Mouse (Mus musculus) heart, postnatal 14 days (tissue): Measurements from ENCODE around the gene Sorcs2. TPM values are rescaled to one million over a fixed set of nuclear protein-coding genes. Genes with fewer than 3 reads are reported as not detected.

Experiments
- DNase-seq, 2 experiments: peaks; one replicate each; pipeline ENCODE4 v3.0.0; 2021 to 2022
- intact Hi-C: fragments of 180-260 bp; cut with DNase I; formaldehyde crosslinking; loops from one replicate; pipeline ENCODE4 v1.15.1; 2025
- total RNA-seq, 2 experiments: library from RNA; stranded (reverse); gene quantifications; 2 replicates each; pipeline ENCODE4 v1.2.3; 2021

The Sorcs2 gene
- total RNA-seq, 2 experiments from 2014 or later: 9.6 to 9.9 TPM

- intact Hi-C loops: no loop called here
- DNase-seq: no peak
Observed at GRCm38 (mm10) chr5:36103483-36103882, 294.5 kb downstream of the Sorcs2 start.

- DNase-seq: no peak
- intact Hi-C loops: no loop called here
Observed at GRCm38 (mm10) chr5:36101129-36101528, 296.8 kb downstream of the Sorcs2 start.

DNA sequence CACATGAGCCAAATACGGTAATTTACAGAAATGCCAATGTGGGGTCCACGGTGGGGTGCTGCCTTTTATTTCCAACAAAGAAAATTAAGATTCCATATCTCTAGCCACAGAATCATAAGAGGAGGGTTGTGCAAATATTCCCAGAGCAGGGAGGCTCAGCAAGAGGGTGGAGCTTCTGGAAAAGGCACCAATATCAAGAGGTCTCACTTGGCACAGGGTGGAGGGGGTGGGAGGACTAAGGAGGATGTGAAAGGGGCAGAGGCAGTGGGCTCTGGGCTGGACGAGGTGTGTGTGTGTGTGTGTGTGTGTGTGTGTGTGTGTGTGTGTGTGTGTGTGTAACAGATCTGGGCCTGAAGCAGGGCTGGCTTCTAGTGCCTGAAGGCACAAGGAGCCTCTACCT, 297.5 kb downstream of the Sorcs2 start:
- DNase-seq: no peak
- intact Hi-C loops: no loop called here

GRCm38 (mm10) chr5:36099662-36100061, 298.3 kb downstream of the Sorcs2 start:
- intact Hi-C loops: no loop called here
- DNase-seq: no peak

GRCm38 (mm10) chr5:36096046-36096445, 301.9 kb downstream of the Sorcs2 start:
- intact Hi-C loops: no loop called here
- DNase-seq: no peak

- intact Hi-C loops: no loop called here
- no peak for DNase-seq
Observed at GRCm38 (mm10) chr5:36090036-36090435, 307.9 kb downstream of the Sorcs2 start.

DNA sequence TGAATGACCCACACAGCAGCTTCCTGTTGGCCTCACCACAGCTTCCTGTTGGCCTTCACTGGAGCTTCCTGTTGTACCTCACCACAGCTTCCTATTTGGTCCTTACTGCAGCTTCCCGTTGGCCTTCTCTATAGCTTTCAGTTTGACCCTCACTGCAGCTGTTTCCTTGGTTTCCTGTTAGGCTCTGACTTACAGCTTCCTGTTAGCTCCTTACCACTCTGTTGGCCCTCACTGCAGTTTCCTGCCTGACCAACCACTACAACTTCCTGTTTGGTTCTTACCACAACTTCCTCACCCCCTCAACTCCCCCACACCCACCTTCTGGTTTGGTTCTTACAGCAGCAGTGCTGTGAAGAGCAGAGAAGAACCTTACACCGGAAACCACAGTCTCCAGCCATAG, 308.7 kb downstream of the Sorcs2 start:
- intact Hi-C loops: no loop called here
- no peak for DNase-seq

GRCm38 (mm10) chr5:36086931-36087330, 311.0 kb downstream of the Sorcs2 start:
- intact Hi-C loops: no loop called here
- DNase-seq: no peak

- peak in 1 of 2 experiments; percentile 20 for DNase-seq
- intact Hi-C loops: no loop called here
Observed at GRCm38 (mm10) chr5:36085621-36086020, 312.3 kb downstream of the Sorcs2 start.

- peak in 1 of 2 experiments; percentile 28 for DNase-seq
- intact Hi-C loops: no loop called here
Observed at GRCm38 (mm10) chr5:36083869-36084565, 313.9 kb downstream of the Sorcs2 start.

DNA sequence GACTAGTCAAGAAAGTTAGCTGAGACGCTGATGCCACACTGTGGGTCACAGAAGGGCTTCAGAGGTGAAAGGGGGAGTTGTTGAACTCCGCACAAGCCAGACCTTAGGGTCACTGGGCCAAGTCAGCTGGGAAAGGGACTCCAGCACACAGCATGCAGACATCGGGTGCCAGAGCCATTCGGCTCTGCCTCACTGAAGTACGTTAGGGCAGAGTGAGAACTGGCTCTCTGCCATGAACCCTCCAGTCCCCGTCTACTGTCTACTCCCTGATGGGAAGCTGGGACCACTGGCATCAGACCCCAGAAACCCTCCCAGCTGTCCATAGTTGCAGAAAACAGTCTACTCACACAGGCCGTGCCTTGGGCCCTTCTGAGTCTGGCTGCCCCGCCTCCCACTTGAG, 316.9 kb downstream of the Sorcs2 start:
- no peak for DNase-seq
- intact Hi-C loops: no loop called here

DNA sequence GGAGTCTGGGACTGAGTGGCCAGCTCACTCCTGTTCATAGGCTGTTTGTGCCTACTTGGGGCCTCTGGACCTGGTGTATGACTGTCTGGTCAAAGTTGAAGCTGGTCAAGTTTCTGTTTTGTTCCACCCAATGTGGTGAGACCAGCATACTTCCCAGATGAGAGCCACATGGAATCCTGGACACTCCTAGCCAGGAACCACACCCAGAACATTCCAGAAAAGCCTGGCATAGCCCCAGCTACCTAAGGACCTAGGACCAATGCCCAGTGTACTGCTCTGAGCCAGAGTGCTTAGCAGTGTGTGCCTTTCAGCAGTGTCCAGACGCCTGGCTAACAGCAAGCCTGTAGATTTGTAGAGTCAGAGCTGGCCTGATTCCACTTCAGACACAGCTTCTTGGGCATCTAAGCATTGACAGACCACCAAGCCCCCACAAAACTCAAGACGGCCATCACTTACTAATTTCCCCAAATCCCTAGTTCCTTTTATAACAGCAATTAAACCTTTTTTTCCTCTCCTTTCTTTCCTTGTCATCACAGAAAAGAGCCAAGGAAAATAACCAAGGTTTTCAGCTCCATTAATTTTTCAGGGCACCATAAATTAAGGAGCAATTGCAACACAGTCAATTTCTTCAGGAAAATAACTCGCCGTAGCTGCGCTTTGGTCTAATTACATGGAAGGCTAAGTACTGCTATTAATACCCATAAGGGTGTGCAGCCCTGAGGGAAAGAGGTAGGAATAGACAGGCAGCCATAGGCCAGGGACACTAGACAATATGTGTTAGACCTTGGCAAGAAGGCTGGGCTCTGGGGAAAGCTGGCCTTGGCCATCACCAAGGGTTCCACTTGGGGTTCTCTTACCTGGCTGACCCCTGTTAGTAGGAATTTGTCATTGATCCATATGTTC, 322.5 kb downstream of the Sorcs2 start:
- intact Hi-C loops: no loop called here

GRCm38 (mm10) chr5:36069503-36070360, 328.2 kb downstream of the Sorcs2 start:
- peak in 1 of 2 experiments; percentile 31 for DNase-seq
- intact Hi-C loops: no loop called here

More for the DNA sequence above, 322.5 kb downstream of the Sorcs2 start:
- DNase-seq: peak; percentile 65 to 82

GRCm38 (mm10) chr5:36067651-36068181, 330.2 kb downstream of the Sorcs2 start:
- intact Hi-C loops: no loop called here
- no peak for DNase-seq

GRCm38 (mm10) chr5:36057804-36058322, 340.1 kb downstream of the Sorcs2 start:
- intact Hi-C loops: no loop called here
- no peak for DNase-seq

GRCm38 (mm10) chr5:36056921-36057320, 341.0 kb downstream of the Sorcs2 start:
- DNase-seq: no peak
- intact Hi-C loops: no loop called here

GRCm38 (mm10) chr5:36055876-36056275, 342.1 kb downstream of the Sorcs2 start:
- no peak for DNase-seq
- intact Hi-C loops: no loop called here

- intact Hi-C loops: no loop called here
- DNase-seq: no peak
Observed at GRCm38 (mm10) chr5:36054498-36054897, 343.4 kb downstream of the Sorcs2 start.

DNA sequence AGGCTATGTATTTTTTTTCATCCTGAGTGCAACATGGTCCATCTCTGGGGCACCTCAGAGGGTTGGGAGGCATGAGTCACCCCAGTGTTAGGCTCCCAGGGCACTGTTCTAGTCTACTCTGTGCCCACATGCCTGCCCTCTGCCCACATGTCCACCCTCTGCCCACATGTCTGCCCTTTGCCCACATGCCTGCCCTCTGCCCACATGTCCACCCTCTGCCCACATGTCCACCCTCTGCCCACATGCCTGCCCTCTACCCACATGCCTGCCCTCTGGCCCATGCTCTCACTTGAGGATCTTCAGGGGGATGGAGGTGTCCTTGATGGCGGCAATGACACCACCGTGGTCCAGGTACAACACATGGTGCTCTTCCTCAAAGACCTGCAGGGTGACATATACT, 354.8 kb downstream of the Sorcs2 start:
- DNase-seq: no peak
- intact Hi-C loops: no loop called here

DNA sequence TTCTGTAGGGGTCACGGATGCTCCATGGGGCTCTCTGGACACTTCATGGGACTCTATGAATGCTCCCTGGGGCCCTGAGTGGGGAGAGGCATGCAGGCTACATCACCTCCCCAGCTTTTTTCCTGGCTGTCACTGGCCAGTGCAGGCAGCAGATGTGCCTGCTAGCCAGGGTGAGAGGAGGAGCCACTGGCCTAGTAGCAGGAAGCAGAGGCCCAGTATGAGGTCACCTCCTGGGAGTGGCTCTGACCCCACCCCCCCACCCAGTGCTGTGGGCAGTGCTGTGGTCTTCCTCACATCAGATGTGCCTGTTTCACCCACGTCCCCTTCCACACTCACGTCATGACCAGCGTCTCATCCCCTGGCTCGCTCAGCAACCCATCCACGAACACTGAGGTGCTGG, 356.2 kb downstream of the Sorcs2 start:
- intact Hi-C loops: no loop called here
- peak in 1 of 2 experiments; percentile 19 for DNase-seq
